Mouse (Mus musculus) embryonic stem cell, embryonic (primary cell): ENCODE measurements at regions not wholly inside any gene's neighbourhood (a gene's known extent, or its start where the extent isn't known, plus 50 kb on each side); places are given as distances from the start of the nearest gene placed in this dataset.

Experiments
- CTCF ChIA-PET, 4 experiments: fragments of 300-600 bp in 2 of 4; fragments of 350-600 bp in 2 of 4; sonication (Branson Sonifier 250); formaldehyde crosslinking; loops; one replicate each; lab custom pipeline; 2022; ENCODE audit warnings: inconsistent platforms in 2 of 4; lab: Charles Lee
- POLR2A ChIA-PET, 4 experiments: fragments of 300-600 bp in 2 of 4; fragments of 350-600 bp in 2 of 4; sonication (Branson Sonifier 250); formaldehyde crosslinking; loops; one replicate each; lab custom pipeline; 2022; ENCODE audit warnings: antibody characterized with exemption in 4 of 4, inconsistent platforms in 1 of 4; lab: Charles Lee

DNA sequence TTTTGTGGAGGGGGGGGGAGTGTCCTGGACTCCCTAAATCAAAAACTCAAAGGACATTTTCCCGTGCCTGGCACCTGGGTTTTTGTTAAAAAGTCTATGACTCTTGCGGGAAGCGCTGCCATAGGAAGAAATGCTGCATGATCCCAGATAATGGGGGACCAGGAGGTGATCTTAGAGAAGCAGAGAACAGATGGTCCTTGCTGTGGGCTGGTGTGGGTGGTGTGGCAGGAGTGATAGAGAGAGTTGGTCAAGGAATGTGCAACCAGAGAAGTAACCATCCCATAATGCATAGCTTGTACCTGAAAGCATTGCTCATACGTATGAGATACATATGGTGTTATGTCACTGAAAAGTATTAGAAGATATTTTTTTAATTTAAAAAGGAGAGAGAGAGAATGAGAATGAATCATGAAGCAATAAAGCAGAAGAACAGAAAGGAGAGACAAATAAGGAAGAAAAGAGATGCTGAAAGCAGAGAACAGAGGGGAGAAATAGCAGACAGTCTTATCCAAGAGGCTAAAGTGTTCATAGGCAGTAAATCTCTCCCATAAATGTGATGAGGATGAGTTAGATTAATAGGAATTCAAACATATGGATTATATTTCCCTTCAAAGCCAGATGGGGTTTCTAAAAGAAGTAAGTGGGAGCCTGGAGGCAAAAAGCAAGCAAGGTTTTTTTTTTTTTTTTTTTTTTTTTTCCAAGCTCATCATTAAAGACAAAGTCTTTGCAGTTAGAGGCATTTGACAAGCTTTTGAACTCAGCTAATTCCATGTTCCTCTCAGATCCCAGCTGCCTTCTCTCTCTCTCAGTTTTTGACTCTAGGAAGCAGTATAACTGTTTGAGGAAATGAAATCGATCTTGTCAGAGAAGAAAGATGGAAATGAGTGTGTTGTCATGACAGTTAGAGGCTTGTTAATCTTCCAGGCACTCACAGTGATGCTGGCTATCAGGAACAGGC is 136.2 kb upstream of the Adra1d start:
- CTCF ChIA-PET: interaction anchor here in 1 of 4 experiments (1.9 kb wide), 1 partner anchor 153 kb away, joined by 6 read pairs; no protein-coding TSS in a partner anchor
- POLR2A ChIA-PET: no interaction called here

GRCm38 (mm10) chr2:131696307-131696706 is 134.2 kb upstream of the Adra1d start:
- ChIA-PET POLR2A (no interaction called here), CTCF (no interaction called here)

GRCm38 (mm10) chr2:131689996-131690395 is 127.9 kb upstream of the Adra1d start:
- ChIA-PET POLR2A (interaction anchor here in 1 of 4 experiments (0.6 kb wide), 1 partner anchor 56 kb away, joined by 3 read pairs; no protein-coding TSS in a partner anchor), CTCF (interaction anchor here in 1 of 4 experiments (0.6 kb wide), 1 partner anchor 17 kb away, joined by 3 read pairs; no protein-coding TSS in a partner anchor)

DNA sequence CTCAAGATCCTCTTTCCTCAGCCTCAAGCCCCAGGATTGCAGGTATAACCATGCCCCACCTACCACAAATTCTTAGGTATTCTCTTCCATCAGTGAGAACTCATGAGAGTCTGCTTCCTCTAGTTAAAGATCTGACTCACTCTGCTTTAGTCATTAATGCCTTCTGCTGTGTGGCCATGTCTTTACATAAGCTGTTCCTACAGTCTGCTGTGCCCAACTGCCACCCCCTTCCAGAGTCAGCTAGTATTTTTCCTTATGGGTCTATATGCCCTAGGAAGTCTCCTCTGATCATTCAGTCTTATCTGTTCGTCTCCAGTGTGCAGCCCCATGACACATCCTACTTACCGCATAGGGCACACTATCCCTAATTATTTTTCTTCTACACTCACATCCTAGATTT is 126.2 kb upstream of the Adra1d start:
- POLR2A ChIA-PET: no interaction called here

DNA sequence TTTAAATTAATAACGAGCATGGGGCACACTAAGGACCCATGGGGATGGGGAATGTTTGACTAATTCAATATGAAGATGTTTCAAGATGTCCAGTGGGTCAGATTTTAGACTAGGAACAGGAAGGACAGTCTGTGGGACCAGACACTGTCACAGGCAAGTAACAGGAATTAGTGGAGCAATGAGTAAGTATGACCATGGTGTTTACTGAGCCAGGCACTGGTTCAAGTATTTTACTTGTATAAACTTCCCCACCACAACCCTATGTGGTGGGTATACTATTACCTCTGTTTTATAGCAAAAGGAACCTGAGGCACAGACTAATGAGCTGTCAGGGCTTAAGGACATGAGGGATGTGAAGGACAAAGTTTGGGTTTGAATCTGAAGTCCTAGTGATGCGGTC is 125.4 kb upstream of the Adra1d start:
- ChIA-PET CTCF (no interaction called here), POLR2A (no interaction called here)

More for the DNA sequence above, 126.2 kb upstream of the Adra1d start:
- CTCF ChIA-PET: no interaction called here

- POLR2A ChIA-PET: interaction anchor here in 1 of 4 experiments (0.6 kb wide), 1 partner anchor 544 kb away, joined by 3 read pairs; no protein-coding TSS in a partner anchor
Measured at GRCm38 (mm10) chr2:131686748-131687147, 124.7 kb upstream of the Adra1d start.

DNA sequence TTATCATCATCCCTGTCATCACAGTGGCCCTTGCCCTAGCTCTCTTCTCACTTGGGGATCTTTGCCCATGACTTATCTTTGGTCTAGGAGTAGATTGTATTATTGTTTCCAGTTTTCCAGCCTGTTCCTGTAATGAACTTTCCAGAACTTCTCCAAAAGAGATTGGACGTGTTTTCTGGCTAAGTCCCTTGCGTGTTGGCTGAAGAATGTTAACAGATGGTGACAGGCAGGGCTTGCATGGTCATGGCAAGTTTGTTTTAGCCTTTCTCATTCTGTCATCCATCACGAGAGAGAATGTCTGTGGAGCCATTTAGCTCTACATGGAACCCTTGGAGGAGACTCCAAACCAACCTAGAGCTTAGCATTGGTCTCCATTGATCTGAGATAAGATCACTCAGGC is 123.2 kb upstream of the Adra1d start:
- ChIA-PET CTCF (interaction anchor here in 1 of 4 experiments (0.5 kb wide), 1 partner anchor 19 kb away, joined by 6 read pairs; no protein-coding TSS in a partner anchor), POLR2A (no interaction called here)

More at GRCm38 (mm10) chr2:131686748-131687147, 124.7 kb upstream of the Adra1d start:
- CTCF ChIA-PET: no interaction called here

GRCm38 (mm10) chr2:131683734-131684133 is 121.7 kb upstream of the Adra1d start:
- POLR2A ChIA-PET: no interaction called here
- CTCF ChIA-PET: no interaction called here

- CTCF ChIA-PET: no interaction called here
- POLR2A ChIA-PET: no interaction called here
Measured at GRCm38 (mm10) chr2:131678484-131678883, 116.4 kb upstream of the Adra1d start.

GRCm38 (mm10) chr2:131676736-131677135 is 114.7 kb upstream of the Adra1d start:
- CTCF ChIA-PET: no interaction called here
- POLR2A ChIA-PET: no interaction called here

- ChIA-PET POLR2A (no interaction called here), CTCF (no interaction called here)
Measured at GRCm38 (mm10) chr2:131674872-131675271, 112.8 kb upstream of the Adra1d start.

DNA sequence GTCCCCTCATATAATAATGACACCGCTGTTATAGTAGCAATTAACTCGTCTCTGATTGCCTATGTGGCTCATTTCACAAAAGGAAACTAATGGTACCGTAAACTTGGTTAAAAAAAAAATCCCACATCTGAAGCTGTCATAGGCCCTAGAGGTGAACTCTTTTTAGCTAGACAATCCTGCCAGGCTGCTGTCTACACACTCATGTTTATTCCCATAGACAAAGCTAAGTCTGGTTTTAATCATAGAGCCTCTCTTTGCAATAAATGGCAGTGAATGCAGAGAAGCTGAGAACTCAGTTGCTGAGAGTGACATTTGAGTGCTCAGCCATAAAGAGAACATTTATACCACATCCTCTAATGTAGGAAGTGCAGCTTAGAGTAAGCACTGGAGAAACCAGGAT is 111.3 kb upstream of the Adra1d start:
- CTCF ChIA-PET: interaction anchor here in 1 of 4 experiments (0.6 kb wide), 1 partner anchor 17 kb away, joined by 3 read pairs; no protein-coding TSS in a partner anchor
- POLR2A ChIA-PET: no interaction called here

DNA sequence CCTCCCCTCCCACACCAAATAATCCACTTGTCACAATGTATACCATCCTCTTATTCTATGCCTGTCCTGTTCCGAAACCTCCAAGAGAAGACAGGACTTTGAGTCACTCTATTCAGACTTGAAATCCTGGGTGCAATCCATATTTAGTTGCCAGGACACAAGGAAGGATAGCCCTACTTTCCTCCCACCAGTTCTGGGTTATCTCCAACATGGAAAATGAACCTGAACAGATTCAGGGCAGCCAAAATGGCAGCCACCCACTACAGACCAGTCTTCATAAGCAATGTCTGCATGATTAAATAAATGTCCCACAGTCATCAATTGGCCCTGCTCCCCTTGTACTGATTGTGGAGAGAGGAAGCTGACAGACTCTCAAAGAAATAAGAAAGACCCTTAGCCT is 110.6 kb upstream of the Adra1d start:
- ChIA-PET POLR2A (no interaction called here), CTCF (no interaction called here)

DNA sequence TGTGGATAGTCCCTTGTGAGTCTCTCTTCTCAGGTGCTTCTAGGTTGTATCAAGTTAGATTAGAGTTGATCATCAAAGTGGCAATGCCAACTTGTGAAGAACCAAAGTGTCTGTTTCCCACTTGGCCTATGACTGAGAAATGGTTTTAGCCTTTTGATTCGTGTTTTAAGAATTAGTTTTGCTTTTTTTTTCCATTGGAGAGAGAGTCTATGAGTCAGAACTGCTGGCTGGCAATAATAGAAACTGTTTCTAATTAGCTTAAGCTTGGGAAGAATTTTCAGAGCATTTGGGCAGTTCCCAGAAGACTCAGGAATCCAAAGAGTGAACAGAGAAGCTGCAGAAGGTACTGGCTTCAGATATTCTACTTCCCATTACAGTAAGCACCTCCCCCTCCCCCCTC is 110.1 kb upstream of the Adra1d start:
- ChIA-PET CTCF (no interaction called here), POLR2A (no interaction called here)

DNA sequence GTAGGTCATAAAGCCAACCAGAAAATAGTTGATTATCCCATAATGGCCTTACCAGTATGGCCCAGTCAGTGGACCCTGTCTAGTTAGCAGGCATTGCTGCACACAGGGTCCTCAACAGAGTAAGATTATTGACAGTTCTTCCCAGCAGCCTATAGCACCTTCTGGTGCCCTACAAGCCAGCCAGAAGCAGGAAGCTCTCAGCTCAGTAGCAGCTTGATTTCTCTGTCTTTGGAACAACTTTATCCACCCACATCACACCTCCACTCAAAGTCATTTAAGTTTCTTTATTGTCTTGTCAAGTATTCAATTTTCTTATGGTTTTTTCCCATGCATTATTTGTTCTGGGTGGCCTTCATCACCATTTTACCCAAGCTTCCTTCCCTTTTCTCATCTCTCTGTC is 108.8 kb upstream of the Adra1d start:
- CTCF ChIA-PET: no interaction called here
- POLR2A ChIA-PET: no interaction called here

GRCm38 (mm10) chr2:131667874-131668273 is 105.8 kb upstream of the Adra1d start:
- ChIA-PET POLR2A (no interaction called here), CTCF (no interaction called here)

DNA sequence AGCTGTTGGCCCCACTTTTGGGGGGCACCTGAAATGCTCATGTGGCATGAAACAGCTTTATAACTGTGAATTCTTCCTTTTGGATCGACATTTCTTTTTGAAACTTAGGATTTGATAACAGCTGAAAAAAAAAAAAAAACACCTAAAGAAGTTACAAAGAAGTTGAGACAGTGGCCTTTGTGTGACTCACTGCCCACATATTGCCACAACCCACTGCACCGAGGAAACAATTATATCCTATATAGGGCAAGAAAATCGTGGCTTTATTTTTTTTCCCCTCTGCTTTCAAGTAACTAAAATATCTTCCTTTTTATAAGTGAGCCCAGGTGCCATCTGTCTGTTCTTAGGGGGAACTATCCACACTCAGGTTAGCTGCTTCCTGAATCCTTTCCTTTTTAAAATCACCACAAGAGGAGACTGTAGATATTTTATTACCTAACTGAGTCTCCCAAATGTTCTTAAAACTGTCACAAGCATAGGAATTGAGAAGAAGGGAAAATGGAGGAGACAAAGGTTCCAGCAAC is 104.8 kb upstream of the Adra1d start:
- POLR2A ChIA-PET: interaction anchor here in 1 of 4 experiments (0.6 kb wide), 1 partner anchor 17 kb away, joined by 3 read pairs; no protein-coding TSS in a partner anchor
- CTCF ChIA-PET: interaction anchor here in 1 of 4 experiments (0.6 to 0.7 kb wide), 2 partner anchors 19 to 113 kb away, joined by 4 to 6 read pairs; no protein-coding TSS in a partner anchor

- CTCF ChIA-PET: no interaction called here
- POLR2A ChIA-PET: no interaction called here
Measured at GRCm38 (mm10) chr2:131664575-131664974, 102.5 kb upstream of the Adra1d start.

DNA sequence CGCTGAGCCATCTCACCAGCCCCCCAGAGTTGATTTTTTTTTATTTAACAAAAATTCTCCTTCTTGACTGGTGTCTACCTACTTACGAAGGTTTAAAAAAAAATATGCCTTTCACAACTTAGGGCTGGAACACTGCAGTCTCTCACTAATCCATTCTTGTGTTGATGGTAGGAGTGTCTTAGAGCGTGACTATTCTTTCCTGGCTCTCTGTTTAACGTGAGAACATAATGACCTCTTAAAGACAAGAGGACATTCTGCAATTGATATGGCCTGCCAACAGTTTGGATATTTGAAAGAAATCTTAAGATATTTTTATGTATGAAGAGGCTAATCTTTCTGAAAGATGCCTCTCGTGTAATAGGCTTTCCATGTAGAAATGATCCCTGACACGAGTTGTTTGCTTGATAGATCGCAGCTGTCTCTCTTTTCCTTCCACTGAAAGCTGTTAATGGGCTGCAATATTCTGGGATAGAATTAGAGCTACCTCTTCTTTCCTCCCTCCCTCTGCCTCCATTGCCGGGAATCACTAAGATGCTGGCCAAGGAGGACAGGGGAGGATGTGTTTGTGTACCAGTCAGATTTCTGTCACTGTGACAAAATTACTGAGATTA is 101.2 kb upstream of the Adra1d start:
- ChIA-PET CTCF (interaction anchor here in 1 of 4 experiments (0.6 to 0.7 kb wide), 2 partner anchors 426 to 453 kb away, joined by 3 read pairs; no protein-coding TSS in a partner anchor), POLR2A (no interaction called here)

DNA sequence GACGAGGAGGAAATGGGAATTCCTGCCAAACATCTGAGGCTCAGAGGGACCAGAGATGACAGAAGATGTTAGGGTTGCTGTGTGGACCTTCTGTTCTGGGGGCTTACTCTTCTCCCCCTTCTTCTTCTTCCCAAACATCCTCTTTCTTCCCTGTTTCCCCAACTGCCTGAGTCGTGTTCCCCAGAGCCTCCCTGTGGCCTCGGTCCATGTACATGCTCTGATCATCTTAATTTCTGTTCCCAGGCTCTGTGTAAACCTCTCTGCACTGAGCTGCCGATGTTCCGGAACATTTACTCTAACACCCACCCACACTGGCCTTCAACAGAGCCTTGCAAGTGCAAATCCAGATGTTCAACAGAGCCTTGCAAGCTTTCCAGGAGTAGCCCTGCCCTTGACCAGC is 90.1 kb upstream of the Adra1d start:
- ChIA-PET CTCF (no interaction called here), POLR2A (no interaction called here)
